Mouse (Mus musculus) lung, postnatal 0 days (tissue): ENCODE results near the gene Nup85. TPM values are rescaled to one million over a fixed set of nuclear protein-coding genes. Genes with fewer than 3 reads are reported as not detected.

Source experiments
- ATAC-seq: fragments of 200-750 bp; cut with Nextera tagmentation; 2 replicates; pipeline ENCODE4 v1.8.0; 2017; ENCODE audit warnings: moderate library complexity
- DNase-seq: peaks from one replicate; pipeline ENCODE4 v3.0.0-alpha.2; 2016; ENCODE audit warnings: low spot score
- H3K27ac ChIP-seq: fragments of 300-500 bp; sonication (generic); 2 replicates; pipeline ENCODE4 v1.5.1; 2014; ENCODE audit warnings: antibody characterized with exemption, mild to moderate bottlenecking, low read length, mixed read lengths
- H3K27me3 ChIP-seq: fragments of 300-500 bp; sonication (generic); replicated peaks from 2 replicates; pipeline ENCODE4 v1.6.1; 2014; ENCODE audit warnings: low read length, mixed read lengths; ENCODE audit not compliant: insufficient read depth
- H3K36me3 ChIP-seq: fragments of 300-500 bp; sonication (generic); 2 replicates; pipeline ENCODE4 v1.6.1; 2014; ENCODE audit warnings: low read length, mixed read lengths; ENCODE audit not compliant: insufficient read depth
- H3K4me1 ChIP-seq: fragments of 300-500 bp; sonication (generic); 2 replicates; pipeline ENCODE4 v1.6.1; 2014; ENCODE audit warnings: antibody characterized with exemption, low read depth, low read length, mixed read lengths; ENCODE audit not compliant: insufficient read depth
- H3K4me2 ChIP-seq: fragments of 300-500 bp; sonication (generic); replicated peaks from 2 replicates; pipeline ENCODE4 v1.6.1; 2014; ENCODE audit warnings: low read depth, mild to moderate bottlenecking, low read length, moderate library complexity, mixed read lengths
- H3K4me3 ChIP-seq: fragments of 300-500 bp; sonication (generic); 2 replicates; pipeline ENCODE4 v1.5.1; 2014; ENCODE audit warnings: low read depth, low read length
- H3K9ac ChIP-seq: fragments of 300-500 bp; sonication (generic); replicated peaks from 2 replicates; pipeline ENCODE4 v1.6.1; 2014; ENCODE audit warnings: low read depth, mild to moderate bottlenecking
- H3K9me3 ChIP-seq: fragments of 300-500 bp; sonication (generic); 2 replicates; pipeline ENCODE4 v1.6.1; 2016; ENCODE audit warnings: low read length, mixed read lengths
- CTCF ChIP-seq: IDR thresholded peaks from 2 replicates; pipeline ENCODE4 v1.5.1; 2016; ENCODE audit warnings: antibody characterized with exemption, mild to moderate bottlenecking
- EP300 ChIP-seq: IDR thresholded peaks from 2 replicates; pipeline ENCODE4 v1.6.1; 2016; ENCODE audit warnings: antibody characterized with exemption, mild to moderate bottlenecking, control low read depth
- WGBS: fragments of 180-500 bp; shearing (Covaris S2); extraction: QIAGEN DNeasy Blood & Tissue Kit; methylation state at CpG from one replicate; pipeline ENCODE4 v1.1.7; 2014; 5-methylcytosine and 5-hydroxymethylcytosine counted together
- polyA plus RNA-seq: library from polyadenylated mRNA; unstranded; fragments of >200 nt; fragmentation: Nextera tagmentation; extraction: Ambion mirVana; gene quantifications from 2 replicates; pipeline ENCODE4 v1.2.1, GENCODE M21; 2015

Gene Nup85
- polyA plus RNA-seq, 1 experiment from 2014 or later, result 38.4 TPM

- Histone ChIP-seq H3K4me2 (peak overlapping the region; percentile 81), H3K27me3 (no peaks in the 10 kb centered on the region), H3K9me3 (no peaks in the 10 kb centered on the region), H3K9ac (peak overlapping the region; percentile 91), H3K4me3 (peak overlapping the region; percentile 84), H3K36me3 (no peaks in the 10 kb centered on the region), H3K27ac (peak overlapping the region; percentile 99), H3K4me1 (peaks cover 14% of the 10 kb centered on the region)
- TF ChIP-seq CTCF (no peak), EP300 (no peak)
- DNase-seq (peak; percentile 86), ATAC-seq (peak; percentile 57)
- WGBS, result under 1% methylated on average over 16 of the region's 16 CpGs
These were observed 49.1 kb downstream of the Nup85 start for GRCm38 (mm10) chr11:115613138-115613945.

DNA sequence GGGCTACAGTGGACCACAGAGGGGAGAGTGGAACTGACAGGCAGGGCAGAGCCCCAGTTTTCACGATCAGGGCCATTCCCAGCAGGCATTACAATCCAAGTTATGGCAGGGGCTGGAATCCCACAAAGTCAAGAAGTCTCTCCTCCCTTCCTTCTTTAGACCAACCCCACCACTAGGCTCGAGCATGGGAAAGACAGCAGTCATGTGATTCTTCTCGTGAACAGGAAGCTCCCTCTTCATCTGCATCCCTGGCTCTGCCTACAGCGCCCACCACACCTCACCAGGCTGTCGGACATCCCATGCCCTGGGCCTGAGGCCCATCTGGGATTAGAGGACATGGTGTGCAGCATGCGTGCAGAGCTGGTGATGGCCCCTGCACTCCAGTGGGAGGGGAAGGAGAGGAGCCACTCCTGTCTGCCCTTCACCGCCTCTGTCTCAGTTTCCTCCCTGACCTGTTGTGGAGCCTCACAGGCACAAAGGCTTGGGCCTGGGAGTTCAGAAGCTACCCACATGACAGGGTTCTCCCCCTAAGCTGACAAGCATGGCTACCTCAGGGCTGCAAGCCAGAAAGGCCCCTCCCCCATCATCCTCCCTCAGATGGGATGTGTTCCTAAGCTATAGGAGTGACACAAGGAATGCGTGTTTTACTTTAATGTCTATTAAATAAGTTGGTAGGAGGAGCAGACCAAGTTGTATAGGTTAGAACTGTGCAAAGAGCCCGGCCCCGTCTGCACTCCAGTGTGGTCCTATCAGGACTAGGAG is 50.3 kb downstream of the Nup85 start:
- ATAC-seq, result no peak
- WGBS, result 86% methylated on average over 10 of the region's 10 CpGs

GRCm38 (mm10) chr11:115615108-115615825 is 51.0 kb downstream of the Nup85 start:
- Histone ChIP-seq H3K27ac (no peak overlapping the region), H3K4me3 (no peak overlapping the region), H3K9ac (no peak overlapping the region), H3K36me3 (0 out of 2 replicates have a peak, but pooled peaks cover 3% of the 10 kb centered on the region), H3K4me2 (no peak overlapping the region), H3K9me3 (no peaks in the 10 kb centered on the region), H3K4me1 (peaks cover 14% of the 10 kb centered on the region), H3K27me3 (no peaks in the 10 kb centered on the region)
- no peak for DNase-seq
- no peak for TF ChIP-seq CTCF
- TF ChIP-seq EP300, result no peak
- WGBS, result 76% methylated on average over 15 of the region's 15 CpGs
- no peak for ATAC-seq

More for the DNA sequence above, 50.3 kb downstream of the Nup85 start:
- Histone ChIP-seq H3K27ac (no peak overlapping the region), H3K4me3 (no peak overlapping the region), H3K9me3 (no peaks in the 10 kb centered on the region), H3K9ac (no peak overlapping the region), H3K27me3 (no peaks in the 10 kb centered on the region), H3K4me1 (peaks cover 14% of the 10 kb centered on the region), H3K36me3 (no peaks in the 10 kb centered on the region), H3K4me2 (no peak overlapping the region)
- DNase-seq, result no peak
- TF ChIP-seq CTCF (no peak), EP300 (no peak)

DNA sequence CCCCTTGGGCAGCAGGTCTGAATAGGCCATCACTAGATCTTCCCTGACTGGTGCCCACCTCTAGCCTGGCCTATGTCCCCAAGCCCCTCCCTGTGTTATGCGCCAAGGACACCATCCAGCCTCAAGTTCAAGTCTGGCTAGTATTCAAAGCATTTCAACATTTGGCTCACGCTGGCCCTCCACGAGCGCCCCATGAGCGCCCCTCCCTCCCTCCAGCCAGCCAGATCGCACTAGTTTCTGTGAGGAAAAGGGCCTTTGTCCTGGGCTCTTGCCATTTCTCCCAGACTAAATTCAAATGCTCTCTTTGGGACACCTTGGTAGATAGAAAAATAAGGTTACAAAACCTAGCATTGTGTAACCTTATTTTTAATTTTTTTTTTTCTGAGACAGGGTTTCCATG is 51.6 kb downstream of the Nup85 start:
- no peak overlapping the region for H3K4me2 ChIP-seq
- TF ChIP-seq EP300 (no peak), CTCF (no peak)
- H3K9me3 ChIP-seq, result no peaks in the 10 kb centered on the region
- H3K27me3 ChIP-seq, result no peaks in the 10 kb centered on the region
- peaks cover 14% of the 10 kb centered on the region for H3K4me1 ChIP-seq
- no peak overlapping the region for H3K27ac ChIP-seq
- no peak overlapping the region for H3K9ac ChIP-seq
- WGBS, result 87% methylated on average over 6 of the region's 6 CpGs
- H3K4me3 ChIP-seq, result no peak overlapping the region
- H3K36me3 ChIP-seq, result 0 out of 2 replicates have a peak, but pooled peaks cover 10% of the 10 kb centered on the region
- DNase-seq (no peak), ATAC-seq (no peak)

- no peak for TF ChIP-seq EP300
- TF ChIP-seq CTCF, result no peak
- peaks cover 12% of the 10 kb centered on the region for H3K4me1 ChIP-seq
- 93% methylated on average over 7 of the region's 7 CpGs for WGBS
- DNase-seq (no peak), ATAC-seq (no peak)
- H3K4me3 ChIP-seq, result no peak overlapping the region
- H3K27ac ChIP-seq, result no peak overlapping the region
- H3K36me3 ChIP-seq, result 0 out of 2 replicates have a peak, but pooled peaks cover 10% of the 10 kb centered on the region
- no peak overlapping the region for H3K4me2 ChIP-seq
- H3K9ac ChIP-seq, result no peak overlapping the region
- H3K9me3 ChIP-seq, result no peaks in the 10 kb centered on the region
- H3K27me3 ChIP-seq, result no peaks in the 10 kb centered on the region
These were observed 52.1 kb downstream of the Nup85 start for GRCm38 (mm10) chr11:115616371-115616770.

DNA sequence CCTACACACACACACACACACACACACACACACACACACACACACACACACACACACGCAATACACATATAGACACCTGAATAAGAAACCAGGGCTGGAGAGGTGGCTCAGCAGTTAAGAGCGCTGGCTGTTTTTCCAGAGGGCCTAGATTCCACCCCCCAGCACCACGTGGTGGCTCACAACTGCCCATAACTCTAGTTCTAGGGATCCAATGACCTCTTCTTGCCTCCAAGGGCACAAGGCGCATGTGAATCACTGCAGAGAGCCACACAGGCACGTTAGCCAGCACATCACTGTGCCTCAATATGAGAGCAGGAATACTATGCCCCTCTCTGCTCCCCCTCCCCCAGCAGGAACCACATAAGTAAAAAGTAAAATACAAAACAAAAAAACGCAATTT is 52.7 kb downstream of the Nup85 start:
- DNase-seq (no peak), ATAC-seq (no peak)
- 79% methylated on average over 5 of the region's 6 CpGs for WGBS
- Histone ChIP-seq H3K4me1 (peaks cover 7% of the 10 kb centered on the region), H3K27ac (no peak overlapping the region), H3K27me3 (no peaks in the 10 kb centered on the region), H3K4me3 (no peak overlapping the region), H3K9me3 (no peaks in the 10 kb centered on the region), H3K4me2 (no peak overlapping the region), H3K36me3 (0 out of 2 replicates have a peak, but pooled peaks cover 10% of the 10 kb centered on the region), H3K9ac (no peak overlapping the region)
- TF ChIP-seq EP300 (no peak), CTCF (no peak)
